Comparison of ENCODE assay signal across 7 mouse cellular contexts in genomic region chr8:123361082-123361739, GRCm38 (mm10). TPM values are rescaled to one million over a fixed set of nuclear protein-coding genes. Genes with fewer than 3 reads are reported as not detected.
DNase-seq lines count a peak whose midpoint lies in the region; ATAC-seq and TF ChIP-seq lines count a peak whose summit lies in the region.

No protein-coding gene starts in this region.

- H3K9ac ChIP-seq in intestine, embryonic 16.5 days (ENCODE audit: low read depth, low read length): no peak overlapping the region
- no peak overlapping the region for H3K9ac ChIP-seq in midbrain, embryonic 12.5 days (replicated peaks)

- TF ChIP-seq CTCF in small intestine, adult 2 months (IDR thresholded peaks at IDR 0.05; ENCODE audit: extremely low read depth, insufficient read length, insufficient replicate concordance, low read depth, low read length): peak; percentile 84; the same call in 1 of the 2 replicates

- H3K4me2 ChIP-seq in intestine, embryonic 16.5 days (ENCODE audit: low read depth, low read length): no peak overlapping the region
- H3K4me2 ChIP-seq in midbrain, embryonic 12.5 days (replicated peaks): no peak overlapping the region

- DNase-seq in adipocyte (ENCODE audit: low spot score): peak; percentile 73
- DNase-seq in cerebellum, postnatal 14 days: peak; percentile 91
- DNase-seq in frontal cortex, postnatal 14 days (ENCODE audit: low spot score in 2 of 2): peak; percentile 61 to 83
- peak; percentile 88 to 90 for DNase-seq in left cerebral cortex, postnatal 14 days (ENCODE audit: low spot score in 2 of 2)

- H3K27ac ChIP-seq in intestine, embryonic 16.5 days (ENCODE audit: low read length): no peak overlapping the region
- no peak overlapping the region; the same call in 1 of the 2 replicates for H3K27ac ChIP-seq in midbrain, embryonic 12.5 days (replicated peaks)
- H3K27ac ChIP-seq in small intestine, adult 2 months (ENCODE audit: insufficient read depth, low read depth, low read length): no peak overlapping the region

- WGBS in intestine, embryonic 16.5 days: 48% methylated on average over 12 of the region's 12 CpGs
- 34% methylated on average over 12 of the region's 12 CpGs for WGBS in midbrain, embryonic 12.5 days
- 58% methylated on average over 12 of the region's 12 CpGs for WGBS in small intestine, adult 2 months

- H3K4me1 ChIP-seq in intestine, embryonic 16.5 days (ENCODE audit: control insufficient read depth, insufficient read depth, low read length): no peaks in the 10 kb centered on the region
- H3K4me1 ChIP-seq in midbrain, embryonic 12.5 days: no peaks in the 10 kb centered on the region
- no peaks in the 10 kb centered on the region for H3K4me1 ChIP-seq in small intestine, adult 2 months (ENCODE audit: control insufficient read depth, insufficient read depth, insufficient read length, low read length)

- no peaks in the 10 kb centered on the region for H3K9me3 ChIP-seq in intestine, embryonic 16.5 days (ENCODE audit: control insufficient read depth, low read length)
- H3K9me3 ChIP-seq in midbrain, embryonic 12.5 days: no peaks in the 10 kb centered on the region

- ATAC-seq in intestine, embryonic 16.5 days: peak; percentile 56; the same call in 1 of the 2 replicates
- peak; percentile 66 for ATAC-seq in midbrain, embryonic 12.5 days (ENCODE audit: low FRiP score, low read depth)

- H3K27me3 ChIP-seq in intestine, embryonic 16.5 days (replicated peaks; ENCODE audit: control insufficient read depth, insufficient read depth, low read length): no peaks in the 10 kb centered on the region
- H3K27me3 ChIP-seq in midbrain, embryonic 12.5 days: no peaks in the 10 kb centered on the region; the same call in 1 of the 2 replicates
- H3K27me3 ChIP-seq in small intestine, adult 2 months (ENCODE audit: control insufficient read depth, insufficient read depth, low read length): no peaks in the 10 kb centered on the region

- H3K36me3 ChIP-seq in intestine, embryonic 16.5 days (ENCODE audit: control insufficient read depth, insufficient read depth, low read length): no peaks in the 10 kb centered on the region
- peaks cover 62% of the 10 kb centered on the region for H3K36me3 ChIP-seq in midbrain, embryonic 12.5 days
- H3K36me3 ChIP-seq in small intestine, adult 2 months (ENCODE audit: control insufficient read depth, insufficient read depth, low read length): peaks cover 39% of the 10 kb centered on the region

- TF ChIP-seq POLR2A in small intestine, adult 2 months (IDR thresholded peaks at IDR 0.05; ENCODE audit: low read depth, low read length): no peak

- no peak overlapping the region for H3K4me3 ChIP-seq in intestine, embryonic 16.5 days (ENCODE audit: low read length)
- H3K4me3 ChIP-seq in midbrain, embryonic 12.5 days: no peak overlapping the region
- no peak overlapping the region for H3K4me3 ChIP-seq in small intestine, adult 2 months (ENCODE audit: low read depth, low read length)

- intact Hi-C loops in left cerebral cortex, postnatal 14 days (cut with DNase I): loop anchor here (1.0 kb wide), 1 partner anchor 42 kb away; no protein-coding TSS in a partner anchor

RNA-seq across cellular contexts. Expression of gene Tcf25, which starts 12.3 kb away (rescaled TPM):
- 155 and 161 TPM in 2 replicates for polyA plus RNA-seq in intestine, embryonic 16.5 days (2015; fragmentation: Nextera tagmentation; extraction: Ambion mirVana)
- 100 to 1,000 TPM; 541 to 593 TPM for total RNA-seq in left cerebral cortex, postnatal 14 days (2021)
- 202 and 232 TPM in 2 replicates for polyA plus RNA-seq in midbrain, embryonic 12.5 days (2016; fragmentation: Nextera tagmentation; extraction: Ambion mirVana)
- 82.6 and 128 TPM in 2 replicates for polyA plus RNA-seq in small intestine, adult 2 months (2012; rRNA removed)

RNA-seq across cellular contexts. Expression of gene Spire2, which starts 28.7 kb away (rescaled TPM):
- polyA plus RNA-seq in intestine, embryonic 16.5 days (2015; fragmentation: Nextera tagmentation; extraction: Ambion mirVana): 0.89 and 2.0 TPM in 2 replicates
- 10 to 100 TPM; 16.3 to 17.1 TPM for total RNA-seq in left cerebral cortex, postnatal 14 days (2021)
- 27.7 and 28.6 TPM in 2 replicates for polyA plus RNA-seq in midbrain, embryonic 12.5 days (2016; fragmentation: Nextera tagmentation; extraction: Ambion mirVana)
- 20.9 and 56.2 TPM in 2 replicates for polyA plus RNA-seq in small intestine, adult 2 months (2012; rRNA removed)

RNA-seq across cellular contexts. Expression of gene Fanca, which starts 42.8 kb away (rescaled TPM):
- 15.8 and 20.2 TPM in 2 replicates for polyA plus RNA-seq in intestine, embryonic 16.5 days (2015; fragmentation: Nextera tagmentation; extraction: Ambion mirVana)
- 1 to 10 TPM; 4.1 to 6.5 TPM for total RNA-seq in left cerebral cortex, postnatal 14 days (2021)
- polyA plus RNA-seq in midbrain, embryonic 12.5 days (2016; fragmentation: Nextera tagmentation; extraction: Ambion mirVana): 29.6 and 31.6 TPM in 2 replicates
- 10.9 and 14.1 TPM in 2 replicates for polyA plus RNA-seq in small intestine, adult 2 months (2012; rRNA removed)

RNA-seq across cellular contexts. Expression of gene Mc1r, which starts 45.7 kb away (rescaled TPM):
- polyA plus RNA-seq in intestine, embryonic 16.5 days (2015; fragmentation: Nextera tagmentation; extraction: Ambion mirVana): not detected in 2 replicates
- under 1 TPM in 1 of 2 experiments, not detected in 1; 0.09 TPM for total RNA-seq in left cerebral cortex, postnatal 14 days (2021)
- polyA plus RNA-seq in midbrain, embryonic 12.5 days (2016; fragmentation: Nextera tagmentation; extraction: Ambion mirVana): 0.09 and 0.24 TPM in 2 replicates
- polyA plus RNA-seq in small intestine, adult 2 months (2012; rRNA removed): not detected in 2 replicates

RNA-seq across cellular contexts. Expression of gene Tubb3, which starts 50.0 kb away (rescaled TPM):
- 45.6 and 52.6 TPM in 2 replicates for polyA plus RNA-seq in intestine, embryonic 16.5 days (2015; fragmentation: Nextera tagmentation; extraction: Ambion mirVana)
- total RNA-seq in left cerebral cortex, postnatal 14 days (2021): 100 to 1,000 TPM; 691 to 709 TPM
- polyA plus RNA-seq in midbrain, embryonic 12.5 days (2016; fragmentation: Nextera tagmentation; extraction: Ambion mirVana): 1,098 and 1,155 TPM in 2 replicates
- 5.5 and 9.5 TPM in 2 replicates for polyA plus RNA-seq in small intestine, adult 2 months (2012; rRNA removed)
